Mouse (Mus musculus) left cerebral cortex, adult 8-10 months (tissue): ENCODE results near the gene Nwd2. TPM values are rescaled to one million over a fixed set of nuclear protein-coding genes. Genes with fewer than 3 reads are reported as not detected.
A peak's percentile ranks its signal among the peaks of the same experiment; 100 is the strongest.

ENCODE experiments used
- DNase-seq, 2 experiments: peaks; one replicate each; pipeline ENCODE4 v3.0.0; 2022; ENCODE audit warnings: low spot score in 2 of 2
- total RNA-seq, 4 experiments: library from RNA; stranded (reverse); gene quantifications; 2 replicates each; pipeline ENCODE4 v1.2.4; 2022

Nwd2 gene
- total RNA-seq, 4 experiments from 2014 or later = 23.5 to 33.4 (median 29.0) TPM

DNA sequence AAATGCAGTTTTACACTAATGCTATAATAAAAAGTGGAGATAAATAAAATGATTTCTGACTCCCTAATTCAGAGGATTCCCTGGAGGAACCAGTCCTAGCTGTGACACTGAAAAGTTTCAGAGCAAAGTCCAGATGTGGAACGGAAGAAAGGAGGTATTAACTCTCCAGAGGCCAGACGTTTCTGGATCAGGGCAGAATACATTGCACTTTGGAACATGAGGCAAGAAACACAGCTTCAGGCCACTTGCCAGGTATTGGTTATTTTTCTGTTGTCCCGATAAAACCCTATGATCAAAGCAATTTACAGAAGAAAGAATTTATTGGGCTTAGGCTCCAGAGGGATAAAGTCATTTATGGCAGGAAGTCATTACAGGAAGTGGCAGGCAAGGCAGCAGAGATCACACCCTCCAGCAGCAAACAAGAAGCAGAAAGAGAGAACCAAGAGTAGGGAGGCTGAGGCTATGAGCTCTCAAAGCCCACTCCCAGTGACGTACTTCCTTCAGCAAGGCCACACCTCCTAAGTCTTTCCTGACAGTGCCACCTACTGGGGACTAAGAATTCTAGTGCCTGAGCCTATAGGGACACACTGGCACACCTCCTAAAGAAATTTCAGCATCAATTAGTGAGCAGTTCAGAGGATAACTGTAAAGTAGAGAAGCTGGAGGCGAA is 106.3 kb downstream of the Nwd2 start:
- DNase-seq = no peak

DNA sequence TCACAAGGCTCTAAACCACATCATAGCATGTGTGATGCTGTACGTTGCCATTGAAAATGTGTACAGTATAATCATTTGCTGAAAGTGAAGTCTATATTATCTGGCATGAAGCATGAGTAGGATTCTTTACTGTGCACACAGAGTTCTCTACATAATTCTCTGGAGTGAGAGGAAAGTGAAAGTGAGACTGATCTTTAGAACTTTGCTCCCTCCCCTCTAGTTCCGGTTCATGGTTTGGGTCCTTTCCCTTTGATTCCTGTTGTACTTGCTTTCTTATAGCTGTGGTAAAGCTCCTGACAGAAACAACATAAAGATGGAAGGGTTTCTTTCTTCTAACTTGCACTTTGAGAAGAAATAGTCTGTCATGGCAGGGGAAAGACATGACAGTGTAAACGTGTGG is 107.0 kb downstream of the Nwd2 start:
- DNase-seq = no peak

DNA sequence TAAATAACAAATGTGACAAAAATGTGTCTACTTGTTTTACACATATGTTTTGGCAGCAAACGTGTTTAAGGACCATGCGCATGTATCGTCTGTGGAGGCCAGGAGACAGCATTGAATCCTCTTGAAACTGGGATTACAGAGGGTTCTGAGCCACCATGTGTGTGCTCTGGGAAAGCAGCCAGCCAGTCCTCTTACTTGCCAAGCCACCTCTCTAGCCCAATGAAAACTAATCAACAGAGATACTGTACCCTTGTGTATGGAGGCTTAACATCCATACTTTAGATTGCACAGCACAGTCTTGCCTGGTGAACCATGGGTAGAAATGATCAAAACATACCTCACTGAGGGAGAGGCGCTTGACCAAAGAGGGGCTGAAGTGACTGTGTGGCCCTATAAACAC is 117.0 kb downstream of the Nwd2 start:
- no peak for DNase-seq

DNA sequence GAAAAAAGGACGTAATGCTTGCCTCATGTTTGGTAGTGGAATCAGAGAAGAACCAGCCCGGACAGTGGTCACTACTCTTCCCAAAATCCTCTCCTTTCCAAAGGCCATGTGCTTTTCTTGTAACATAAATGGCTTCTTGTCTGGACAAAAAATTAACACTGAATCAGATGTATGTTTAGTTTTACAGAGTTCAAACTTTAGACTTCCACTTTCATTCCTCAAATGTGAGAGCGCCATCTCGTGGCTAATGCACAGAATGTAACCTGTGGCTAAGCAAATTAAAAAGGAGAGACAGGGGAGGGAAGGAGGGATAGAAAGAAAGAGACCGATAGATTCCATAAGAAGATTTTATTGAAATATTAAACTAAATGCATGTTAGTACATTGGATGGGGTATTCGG is 117.8 kb downstream of the Nwd2 start:
- no peak for DNase-seq

DNA sequence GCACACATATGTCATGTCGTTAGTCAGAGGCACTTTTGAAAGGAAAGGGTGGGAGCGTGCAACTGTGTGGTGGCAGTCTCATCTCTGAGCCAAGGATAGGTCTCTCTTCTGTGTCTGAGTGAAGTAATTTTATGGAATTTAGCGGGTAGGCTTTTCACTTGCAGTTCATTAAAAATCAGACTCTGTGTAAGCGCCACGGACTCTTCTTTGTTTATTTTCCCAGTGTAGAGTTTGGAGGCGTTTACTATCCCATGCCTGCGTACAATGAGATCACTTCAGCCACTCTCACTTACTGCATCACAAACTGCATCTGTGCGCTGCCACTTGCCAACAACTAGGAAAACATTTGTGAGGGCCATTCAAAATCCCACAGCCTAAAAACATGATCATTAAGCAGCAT is 118.6 kb downstream of the Nwd2 start:
- DNase-seq = peak in 1 of 2 experiments; percentile 19

DNA sequence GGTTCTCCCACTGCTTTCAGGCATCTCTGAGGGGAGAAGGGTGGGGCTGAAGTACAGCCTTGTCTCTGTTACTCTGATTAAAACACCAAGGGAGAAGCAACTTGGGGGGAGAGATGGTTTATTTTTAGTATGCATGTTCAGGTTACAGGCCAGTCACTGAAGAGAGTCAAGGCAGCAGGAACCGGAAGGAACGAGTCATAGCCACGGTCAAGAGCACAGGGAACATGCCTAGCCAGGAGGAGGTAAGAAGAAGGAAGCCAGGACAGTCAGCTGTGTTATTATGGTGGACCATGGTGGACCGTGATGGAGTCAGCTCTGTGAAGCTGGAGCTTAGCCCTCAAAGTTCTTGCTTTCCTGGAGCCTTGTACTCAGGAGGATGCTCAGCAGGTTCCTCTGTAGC is 119.3 kb downstream of the Nwd2 start:
- no peak for DNase-seq

DNA sequence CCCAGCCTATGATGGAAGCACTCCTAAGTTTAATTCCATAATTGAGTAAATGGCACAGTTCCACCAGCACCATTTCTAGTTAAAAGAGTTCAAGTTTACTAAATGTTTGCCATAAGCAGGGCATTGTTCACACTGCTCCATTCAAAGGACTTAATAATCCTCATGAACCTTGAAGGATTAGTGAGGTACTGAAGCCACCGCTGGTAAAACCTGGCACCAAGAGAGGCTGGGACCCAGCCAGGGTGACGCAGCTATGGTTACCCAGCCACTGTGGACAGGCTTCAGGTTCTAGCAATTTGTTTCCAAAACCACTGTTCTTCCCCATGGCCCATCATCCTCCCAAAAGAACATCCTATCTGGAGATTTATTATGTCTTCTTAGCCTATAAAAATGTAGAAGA is 124.1 kb downstream of the Nwd2 start:
- DNase-seq = no peak

DNA sequence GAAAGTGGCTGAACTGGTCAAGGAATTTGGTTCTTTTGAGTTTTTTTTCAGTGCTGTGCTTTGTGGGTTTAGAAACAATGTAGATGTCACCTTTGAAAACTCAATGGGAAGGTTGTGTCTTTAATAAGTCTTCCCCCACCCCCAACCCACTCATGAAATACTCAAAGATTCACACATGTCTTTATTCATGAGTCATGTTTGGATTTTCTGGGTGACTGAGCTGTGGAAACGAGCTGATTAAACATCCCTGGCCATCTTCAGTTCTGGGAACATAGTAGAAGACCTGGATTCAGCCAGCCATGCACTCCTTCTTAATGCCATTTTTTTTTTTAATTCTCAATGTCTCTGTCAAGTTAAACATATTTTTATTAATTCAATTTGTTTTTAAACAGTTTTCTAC is 124.7 kb downstream of the Nwd2 start:
- DNase-seq = no peak

DNA sequence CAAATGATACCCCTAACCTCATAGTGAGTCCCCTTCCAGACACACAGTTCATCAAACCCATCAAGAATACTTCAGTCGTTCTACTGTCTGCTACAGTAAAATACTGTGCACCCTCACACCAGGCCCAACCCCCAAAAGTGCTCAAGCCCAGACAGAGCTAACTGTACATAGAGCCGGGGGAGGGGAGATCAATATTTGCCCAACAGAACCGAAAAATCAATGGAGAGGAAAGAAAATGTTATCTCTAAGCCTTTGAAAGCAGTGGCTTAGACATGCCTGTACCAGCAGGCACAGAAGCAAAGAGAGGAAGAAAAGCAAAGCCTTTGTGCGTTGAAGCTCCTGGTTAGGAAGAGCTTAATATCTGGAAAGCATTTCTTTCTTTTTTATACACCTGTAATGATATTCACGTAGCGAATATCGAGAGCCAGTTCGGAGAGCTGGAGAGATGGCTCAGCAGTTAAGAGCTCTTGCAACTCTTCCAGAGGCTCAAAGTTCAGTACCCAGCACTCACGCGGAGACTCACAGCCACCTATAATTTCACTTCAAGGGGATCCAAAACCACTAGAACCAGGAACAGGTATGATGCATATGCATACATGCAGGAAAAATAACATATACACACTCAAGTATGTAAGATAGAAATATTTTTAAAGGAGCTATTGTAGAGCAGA is 139.4 kb downstream of the Nwd2 start:
- no peak for DNase-seq

DNA sequence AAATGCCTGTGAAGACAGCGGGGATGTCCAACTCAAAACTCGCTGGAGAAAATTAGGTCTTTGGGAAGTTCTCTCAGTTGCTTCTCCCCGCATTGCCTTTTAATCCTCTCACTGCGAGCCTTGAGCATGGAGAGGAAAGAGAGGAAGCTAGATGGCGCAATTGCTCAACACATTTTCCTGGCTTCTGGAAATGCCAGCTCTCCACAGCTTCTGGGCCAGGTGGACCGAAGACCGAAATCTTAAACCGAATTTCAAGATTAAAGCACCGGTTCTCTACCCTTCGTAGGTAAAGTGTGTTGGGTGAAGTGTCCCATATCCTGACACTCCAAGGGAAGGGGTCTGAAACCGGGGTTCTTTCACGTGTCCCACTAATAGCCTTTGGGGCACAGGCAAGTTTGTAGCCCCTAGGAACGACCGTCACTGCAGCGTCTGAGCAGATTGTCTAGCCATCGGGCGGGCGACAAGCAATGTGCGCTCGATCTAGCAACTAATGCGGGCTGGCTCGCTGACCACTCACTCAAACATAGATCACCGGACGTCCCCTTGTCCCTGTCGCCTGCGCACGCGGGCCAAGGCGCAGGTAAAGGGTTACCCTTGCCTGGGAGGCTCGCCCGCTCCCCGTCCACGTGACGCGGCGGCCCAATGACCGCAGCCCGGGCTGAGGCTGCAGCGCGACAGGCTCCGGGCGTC is 163.1 kb downstream of the Nwd2 start, which contains the start of gene 0610040J01Rik:
Gene 0610040J01Rik, plus strand, starts transcription at position 545 of the 690 bp plus-strand sequence.
- peak; percentile 34 to 48 for DNase-seq

DNA sequence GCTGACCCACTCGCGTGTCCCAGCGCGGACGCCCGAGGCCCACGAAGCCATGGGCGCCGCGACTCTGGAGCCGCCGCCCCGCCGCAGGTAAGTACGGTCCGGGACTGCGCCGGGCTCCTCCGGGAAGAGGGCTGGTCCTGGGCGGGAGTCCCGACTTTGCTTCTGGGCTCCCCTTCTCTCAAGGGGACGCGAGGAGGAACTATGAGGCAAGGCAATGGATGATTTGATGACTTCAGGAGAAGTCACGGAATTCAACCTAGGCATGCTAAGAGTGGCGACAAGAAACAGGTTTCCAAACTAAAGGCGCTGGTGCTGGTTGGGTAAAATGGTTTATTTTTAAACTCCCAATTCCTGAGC is 163.6 kb downstream of the Nwd2 start:
- DNase-seq = no peak

DNA sequence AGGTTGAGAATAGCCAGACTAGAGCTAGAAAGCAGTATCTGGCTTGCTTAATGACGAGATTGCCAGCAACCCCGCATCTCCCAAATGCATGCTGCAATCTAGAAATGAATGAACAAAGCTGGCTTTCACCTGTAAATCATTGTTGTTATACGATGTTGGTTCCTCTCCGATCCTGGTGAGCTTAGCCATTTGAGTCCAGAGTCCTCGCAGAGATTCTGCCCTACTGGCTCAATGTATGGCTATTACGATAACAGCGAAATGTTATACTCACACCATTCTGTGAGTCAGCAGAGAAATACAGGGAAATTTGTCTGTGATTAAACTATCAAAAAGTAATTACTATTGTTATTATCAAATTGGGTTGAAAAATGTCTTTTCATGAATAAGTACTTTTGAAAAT is 167.7 kb downstream of the Nwd2 start:
- no peak for DNase-seq

DNA sequence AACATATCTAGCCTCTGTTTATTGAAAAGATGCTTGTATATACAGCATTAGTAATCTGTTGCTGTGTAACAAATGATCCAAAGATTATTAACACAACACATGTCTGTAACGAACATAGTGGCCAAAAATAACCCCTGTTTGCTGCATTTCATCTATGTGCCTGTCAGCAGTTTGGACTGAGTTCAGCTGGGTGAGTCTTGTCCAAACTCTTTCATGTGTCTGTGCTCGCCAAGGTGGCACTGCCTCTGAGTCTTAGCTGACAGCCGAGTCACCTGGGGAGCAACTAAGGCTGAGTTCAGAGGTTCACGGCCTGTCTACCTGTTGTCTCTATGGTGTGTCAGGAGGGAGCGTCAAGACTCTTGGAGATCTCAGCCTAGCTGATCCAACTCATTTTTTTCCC is 168.4 kb downstream of the Nwd2 start:
- no peak for DNase-seq

DNA sequence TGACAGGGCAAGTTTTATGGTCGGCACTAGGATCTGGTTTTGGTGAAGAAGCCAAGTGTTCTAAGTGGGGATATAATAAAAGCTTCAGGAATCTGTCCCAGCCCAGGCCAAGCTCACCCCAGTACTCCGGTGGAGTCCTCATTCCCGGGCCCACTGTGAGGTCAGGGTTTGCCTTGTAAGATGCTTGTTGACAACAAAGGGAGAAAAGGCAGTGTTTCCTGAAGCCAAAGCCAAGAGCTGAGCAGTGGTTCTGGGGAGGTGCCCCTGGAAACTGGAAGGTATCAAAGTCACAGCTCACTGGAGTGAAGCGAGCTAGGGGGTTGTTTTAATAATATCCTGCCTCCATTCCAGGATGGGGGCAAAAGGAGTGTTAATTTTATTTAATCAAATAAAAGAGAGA is 170.1 kb downstream of the Nwd2 start:
- no peak for DNase-seq

DNA sequence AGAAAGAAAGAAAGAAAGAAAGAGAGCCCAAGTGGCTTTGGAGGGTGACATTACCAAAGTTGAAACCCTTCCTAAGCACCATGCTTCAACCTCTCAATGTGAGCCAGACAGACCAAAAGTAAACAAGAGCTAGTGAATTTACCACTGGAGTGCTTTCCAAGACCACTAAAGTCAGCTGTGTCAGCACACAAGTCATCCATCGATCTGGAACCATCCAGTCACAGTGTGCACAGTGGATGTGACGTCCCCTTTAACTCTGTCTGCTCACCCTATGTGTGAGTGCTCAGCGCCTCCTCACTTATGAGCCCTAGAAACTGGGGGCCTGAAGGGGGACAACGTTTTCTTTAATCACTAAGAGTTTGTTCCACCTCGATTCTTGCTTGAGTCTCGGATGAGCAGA is 170.6 kb downstream of the Nwd2 start:
- no peak for DNase-seq

DNA sequence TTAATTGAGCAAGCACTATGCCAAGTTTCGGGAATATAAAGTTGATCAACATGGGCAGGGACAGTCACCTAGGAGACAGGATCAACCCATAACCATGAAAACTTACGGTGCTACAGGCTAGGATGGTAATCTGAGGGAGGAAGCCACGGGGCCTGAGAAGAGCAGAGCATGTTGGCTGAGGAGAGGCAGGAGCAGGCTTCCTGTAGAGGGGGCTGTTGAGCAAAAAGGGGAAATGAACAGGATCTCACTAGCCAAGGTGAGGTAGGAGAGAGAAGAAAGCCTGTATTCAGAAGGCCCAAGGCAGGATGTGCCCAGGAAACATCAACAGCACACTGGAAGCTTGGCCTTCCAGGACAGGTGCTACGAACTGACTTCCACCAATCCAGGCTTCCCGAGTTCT is 172.3 kb downstream of the Nwd2 start:
- DNase-seq = no peak

DNA sequence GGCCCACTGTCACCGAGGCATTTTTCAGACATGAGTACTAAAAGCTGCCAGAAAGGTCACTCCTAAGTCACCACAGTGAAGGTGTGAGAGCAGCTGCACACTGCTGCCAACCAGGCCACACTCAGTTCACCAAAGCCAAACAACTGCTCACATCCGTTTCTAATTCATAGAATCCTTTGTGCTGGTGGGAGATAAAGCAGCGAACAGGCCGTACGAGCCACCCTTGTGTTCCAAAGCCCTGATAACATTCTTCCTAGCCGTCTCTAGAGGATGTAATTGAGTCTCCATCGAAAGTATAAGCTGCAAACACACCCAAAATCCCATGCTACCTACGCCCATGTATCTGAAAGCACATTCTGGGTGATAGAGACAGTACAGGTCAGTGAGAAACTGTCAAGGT is 173.0 kb downstream of the Nwd2 start:
- no peak for DNase-seq

DNA sequence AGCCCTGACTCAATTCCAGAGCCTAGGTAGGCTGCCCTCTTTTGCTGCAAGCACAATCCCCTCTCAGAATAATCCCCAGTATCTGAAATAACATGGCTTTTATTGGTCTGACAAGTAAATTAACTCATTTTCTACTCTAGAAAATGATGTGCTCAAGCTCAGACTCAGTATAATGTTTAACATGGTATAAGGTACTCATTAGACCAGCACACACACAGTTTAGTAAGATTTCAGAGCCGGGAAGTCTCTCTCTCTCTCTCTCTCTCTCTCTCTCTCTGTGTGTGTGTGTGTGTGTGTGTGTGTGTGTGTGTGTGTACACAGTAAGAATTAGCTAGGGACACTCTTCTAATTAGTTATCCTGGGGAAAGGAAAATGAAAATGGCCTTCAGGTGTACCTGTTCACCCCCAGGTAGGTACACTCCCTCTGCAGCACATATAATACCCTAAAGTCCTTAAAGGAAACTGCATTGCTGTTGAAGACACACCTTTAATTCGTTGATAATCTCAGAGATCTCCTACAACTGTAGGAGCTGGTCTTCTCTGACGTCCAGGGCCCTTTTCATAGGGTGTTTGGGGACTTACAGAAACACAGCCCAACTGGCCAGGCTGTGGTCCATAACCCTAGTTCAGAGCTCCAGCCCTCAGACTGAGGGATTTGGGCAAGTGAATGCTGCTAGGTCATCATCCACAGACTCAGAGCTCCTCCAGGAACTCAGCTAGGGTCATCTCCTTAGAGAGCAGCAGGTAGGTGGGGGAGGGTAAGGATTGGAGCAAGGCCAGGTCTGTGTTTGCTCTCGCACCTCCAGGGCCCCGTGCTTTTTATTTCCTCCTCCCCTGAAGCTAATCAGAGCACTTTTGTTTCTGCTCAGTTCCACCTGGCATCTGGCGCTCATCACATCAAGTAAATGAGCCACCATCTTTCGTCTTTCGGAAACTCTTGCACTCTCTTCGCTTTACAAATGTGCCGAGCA is 174.7 kb downstream of the Nwd2 start:
- no peak for DNase-seq

DNA sequence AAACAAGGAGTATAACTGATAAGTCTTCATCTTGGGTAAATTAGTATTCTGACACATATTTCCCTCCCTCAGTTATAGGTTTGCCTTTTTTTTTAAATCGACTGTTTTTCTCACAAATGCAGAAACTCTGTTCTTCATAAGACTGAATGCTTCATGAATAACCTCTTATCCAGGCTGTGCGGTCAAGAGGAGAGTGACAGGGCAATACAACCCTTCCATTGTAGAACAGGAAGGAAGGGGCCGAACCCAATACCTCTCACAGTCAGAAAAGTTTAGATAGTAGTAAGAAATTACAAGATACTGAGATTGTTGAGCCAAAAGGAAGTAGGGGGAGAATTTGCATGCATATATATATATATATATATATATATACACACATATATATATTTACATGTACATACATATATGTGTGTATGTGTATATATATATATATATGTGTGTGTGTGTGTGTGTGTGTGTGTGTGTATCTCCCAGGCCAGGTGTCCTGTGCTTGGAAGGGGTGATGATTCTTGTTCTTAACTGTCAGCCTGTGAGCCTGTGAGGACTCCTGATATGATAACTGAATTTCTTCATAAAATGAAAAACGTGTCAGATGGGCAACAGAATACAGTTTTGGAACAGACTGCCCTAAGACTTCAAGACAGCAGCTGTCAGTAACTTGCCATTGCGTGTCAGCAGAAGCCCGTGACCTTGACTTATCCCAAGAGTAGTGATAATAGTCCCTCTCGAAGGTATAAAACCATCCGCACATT is 175.9 kb downstream of the Nwd2 start:
- no peak for DNase-seq

DNA sequence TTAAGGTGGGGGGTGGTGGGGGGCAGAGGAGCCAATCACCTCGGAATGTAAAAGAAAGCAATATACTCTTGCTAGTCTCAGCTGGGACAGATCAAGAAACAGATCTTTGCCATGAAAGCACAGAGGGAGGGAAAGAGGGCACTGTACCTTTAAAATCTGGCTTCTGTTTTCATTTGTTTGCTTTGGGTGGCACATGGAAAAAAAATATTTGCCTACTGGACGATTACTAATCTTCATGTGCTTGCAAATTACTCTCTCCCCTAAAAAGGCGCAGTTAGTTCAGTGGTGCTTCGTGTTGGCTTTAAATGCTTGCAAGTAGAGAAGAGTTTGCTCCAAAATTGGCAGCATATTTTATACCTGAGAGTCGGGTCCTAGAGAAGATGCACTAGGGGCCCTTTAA is 177.0 kb downstream of the Nwd2 start:
- DNase-seq = no peak

DNA sequence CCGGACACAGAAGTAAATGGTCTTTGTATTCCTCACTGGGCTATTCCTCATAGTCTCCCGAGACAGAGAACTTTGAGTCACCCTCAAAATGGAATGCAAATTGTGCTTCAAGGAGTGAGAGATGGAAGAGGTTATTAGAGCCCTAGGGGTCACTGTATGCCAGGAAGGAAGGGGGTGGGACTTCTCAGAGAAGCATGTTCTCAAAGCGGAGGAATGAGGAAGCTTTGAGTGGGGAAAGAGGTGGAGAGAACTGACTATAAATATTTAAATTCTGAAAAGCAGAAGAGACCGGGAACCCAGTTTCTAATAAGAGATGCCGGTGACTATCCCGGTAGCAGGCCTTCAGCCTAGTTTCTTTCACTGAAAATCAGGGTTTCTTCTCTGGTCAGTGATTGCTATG is 178.1 kb downstream of the Nwd2 start:
- no peak for DNase-seq
